Mouse (Mus musculus) ES-Bruce4 (cell line): ENCODE measurements around the gene Bhlhe40.

Experiments used
- CTCF ChIP-seq: IDR thresholded peaks from one replicate; pipeline ENCODE4 v1.8.1; 2011; ENCODE audit warnings: low read depth, low read length
- EP300 ChIP-seq: IDR thresholded peaks from 2 replicates; pipeline ENCODE4 v1.6.1; 2011; ENCODE audit warnings: low read depth, low read length; ENCODE audit not compliant: insufficient read depth

- TF ChIP-seq CTCF (no peak), EP300 (no peak)
These were observed 42.7 kb downstream of the Bhlhe40 start for GRCm38 (mm10) chr6:108703085-108703484.
